Mouse (Mus musculus) limb, embryonic 13.5 days (tissue): Measurements from ENCODE around the gene Il23r. TPM values are rescaled to one million over a fixed set of nuclear protein-coding genes. Genes with fewer than 3 reads are reported as not detected.

Experiments
- ATAC-seq: fragments of 200-750 bp; cut with Nextera tagmentation; 2 replicates; pipeline ENCODE4 v1.8.0; 2017; ENCODE audit warnings: low read depth, moderate number of reproducible peaks, moderate TSS enrichment; ENCODE audit not compliant: low FRiP score
- H3K27ac ChIP-seq: fragments of 300-500 bp; sonication (generic); 2 replicates; pipeline ENCODE4 v1.5.1; 2015; ENCODE audit warnings: inconsistent platforms, mild to moderate bottlenecking, moderate library complexity
- H3K27me3 ChIP-seq: fragments of 300-500 bp; sonication (generic); 2 replicates; pipeline ENCODE4 v1.6.1; 2015; ENCODE audit warnings: mild to moderate bottlenecking, inconsistent platforms
- H3K36me3 ChIP-seq: fragments of 300-500 bp; sonication (generic); 2 replicates; pipeline ENCODE4 v1.6.1; 2015; ENCODE audit warnings: inconsistent platforms, mild to moderate bottlenecking, moderate library complexity
- H3K4me1 ChIP-seq: fragments of 300-500 bp; sonication (generic); 2 replicates; pipeline ENCODE4 v1.6.1; 2015; ENCODE audit warnings: inconsistent platforms
- H3K4me2 ChIP-seq: fragments of 300-500 bp; sonication (generic); replicated peaks from 2 replicates; pipeline ENCODE4 v1.6.1; 2015; ENCODE audit warnings: inconsistent platforms, mild to moderate bottlenecking, moderate library complexity
- H3K4me3 ChIP-seq: fragments of 300-500 bp; sonication (generic); 2 replicates; pipeline ENCODE4 v1.5.1; 2015; ENCODE audit warnings: moderate library complexity, mild to moderate bottlenecking, inconsistent platforms
- H3K9ac ChIP-seq: fragments of 300-500 bp; sonication (generic); 2 replicates; pipeline ENCODE4 v1.6.1; 2015; ENCODE audit warnings: mild to moderate bottlenecking, inconsistent platforms
- H3K9me3 ChIP-seq: fragments of 300-500 bp; sonication (generic); 2 replicates; pipeline ENCODE4 v1.6.1; 2016; ENCODE audit warnings: inconsistent platforms
- WGBS: fragments of 180-500 bp; shearing (Covaris S2); methylation state at CpG from one replicate; pipeline ENCODE4 v1.1.7; 2015; 5-methylcytosine and 5-hydroxymethylcytosine counted together
- polyA plus RNA-seq: library from polyadenylated mRNA; unstranded; fragments of >200 nt; fragmentation: Nextera tagmentation; extraction: Ambion mirVana; gene quantifications from 2 replicates; pipeline ENCODE4 v1.2.1, GENCODE M21; 2015

Gene Il23r
- polyA plus RNA-seq, 1 experiment from 2014 or later: not detected

- no peaks in the 10 kb centered on the region for H3K36me3 ChIP-seq
- H3K4me1 ChIP-seq: no peaks in the 10 kb centered on the region
- no peaks in the 10 kb centered on the region for H3K9me3 ChIP-seq
- no peak for ATAC-seq
- no peak overlapping the region for H3K9ac ChIP-seq
- no peak overlapping the region for H3K4me3 ChIP-seq
- no peaks in the 10 kb centered on the region for H3K27me3 ChIP-seq
- 94% methylated on average over 5 of the region's 5 CpGs for WGBS
- H3K4me2 ChIP-seq: no peak overlapping the region
- H3K27ac ChIP-seq: no peak overlapping the region
Observed at GRCm38 (mm10) chr6:67415276-67415675, 76.4 kb downstream of the Il23r start.

- H3K4me1 ChIP-seq: no peaks in the 10 kb centered on the region
- no peak overlapping the region for H3K4me2 ChIP-seq
- ATAC-seq: no peak
- WGBS: 74% methylated on average over 2 of the region's 2 CpGs
- no peaks in the 10 kb centered on the region for H3K9me3 ChIP-seq
- H3K36me3 ChIP-seq: no peaks in the 10 kb centered on the region
- no peak overlapping the region for H3K4me3 ChIP-seq
- no peak overlapping the region for H3K27ac ChIP-seq
- no peaks in the 10 kb centered on the region for H3K27me3 ChIP-seq
- H3K9ac ChIP-seq: no peak overlapping the region
Observed at GRCm38 (mm10) chr6:67413378-67413777, 78.3 kb downstream of the Il23r start.

GRCm38 (mm10) chr6:67405281-67405682 is 86.4 kb downstream of the Il23r start:
- Histone ChIP-seq H3K9me3 (no peaks in the 10 kb centered on the region), H3K4me2 (no peak overlapping the region), H3K36me3 (no peaks in the 10 kb centered on the region), H3K27me3 (no peaks in the 10 kb centered on the region), H3K9ac (no peak overlapping the region), H3K4me3 (no peak overlapping the region), H3K27ac (no peak overlapping the region), H3K4me1 (no peaks in the 10 kb centered on the region)
- ATAC-seq: no peak
- WGBS: 88% methylated on average over 3 of the region's 3 CpGs

GRCm38 (mm10) chr6:67399551-67399950 is 92.1 kb downstream of the Il23r start:
- Histone ChIP-seq H3K4me3 (no peak overlapping the region), H3K27me3 (no peaks in the 10 kb centered on the region), H3K27ac (no peak overlapping the region), H3K4me1 (no peaks in the 10 kb centered on the region), H3K9ac (no peak overlapping the region), H3K9me3 (no peaks in the 10 kb centered on the region), H3K4me2 (no peak overlapping the region), H3K36me3 (no peaks in the 10 kb centered on the region)
- 77% methylated on average over 5 of the region's 5 CpGs for WGBS
- no peak for ATAC-seq

- Histone ChIP-seq H3K27ac (no peak within 1 kb of the TSS), H3K4me1 (0 out of 2 replicates have a peak, but pooled peaks cover 5% of the 10 kb centered on the region), H3K4me2 (peak within 1 kb of the TSS; percentile 60), H3K4me3 (peak within 1 kb of the TSS; percentile 29), H3K9ac (peak within 1 kb of the TSS; percentile 31), H3K36me3 (no peaks in the 10 kb centered on the region), H3K9me3 (no peaks in the 10 kb centered on the region), H3K27me3 (peaks cover 23% of the 10 kb centered on the region)
- 2% methylated on average over 26 of the region's 26 CpGs for WGBS
- no peak for ATAC-seq
Observed at GRCm38 (mm10) chr6:67375982-67376391, 115.7 kb downstream of the Il23r start, which contains the start of gene Il12rb2. Gene Il12rb2 (minus strand): TSS chr6:67376188.

Other genes with a start within 250 kb of the Il23r start
- 0.15 TPM in 1 of 2 replicates, not detected in the other for gene Il12rb2, start 115.7 kb downstream of the Il23r start, polyA plus RNA-seq
- 45.5 and 48.4 TPM in 2 replicates for gene Tacstd2, start 43.9 kb upstream of the Il23r start, polyA plus RNA-seq